Mouse (Mus musculus) neutrophil, adult 59 days (primary cell): ENCODE measurements around the gene Chrna1. TPM values are rescaled to one million over a fixed set of nuclear protein-coding genes. Genes with fewer than 3 reads are reported as not detected.

Experiments used
- total RNA-seq, 2 experiments: library from RNA; stranded (reverse); gene quantifications; 1 replicate in 1 of 2; 2 replicates in 1 of 2; pipeline ENCODE4 v1.2.4; 2023

Gene Chrna1
- total RNA-seq, result under 1 TPM in 1 of 2 experiments, not detected in 1; 0.11 TPM

GRCm38 (mm10) chr2:73580166-73580565, at the start of gene Chrna1:
Gene Chrna1, minus strand, starts transcription at chr2:73580338.

GRCm38 (mm10) chr2:73529356-73530330, 50.5 kb downstream of the Chrna1 start, which contains the start of gene Wipf1:
Gene Wipf1, minus strand, starts transcription at chr2:73529734.

Other genes with a start within 250 kb of the Chrna1 start
- 1 to 10 TPM; 3.4 to 4.4 TPM for gene Gpr155, start 193.8 kb downstream of the Chrna1 start, total RNA-seq
- 100 to 1,000 TPM; 183 to 197 TPM for gene Wipf1, start 50.6 kb downstream of the Chrna1 start, total RNA-seq
- gene Chn1, start 195.0 kb upstream of the Chrna1 start, total RNA-seq, result not detected